Mouse (Mus musculus) adrenal gland (tissue): ENCODE results near the gene Ppp6r3.
"Not testable (repeated sequence)": the region's sequence is repeated elsewhere in the genome, so short reads cannot be mapped to it uniquely, and the experiment has no call there.

Experiments
- intact Hi-C: fragments of 180-260 bp; cut with DNase I; formaldehyde crosslinking; loops from one replicate; pipeline ENCODE4 v1.15.1; 2025

Ppp6r3 gene

DNA sequence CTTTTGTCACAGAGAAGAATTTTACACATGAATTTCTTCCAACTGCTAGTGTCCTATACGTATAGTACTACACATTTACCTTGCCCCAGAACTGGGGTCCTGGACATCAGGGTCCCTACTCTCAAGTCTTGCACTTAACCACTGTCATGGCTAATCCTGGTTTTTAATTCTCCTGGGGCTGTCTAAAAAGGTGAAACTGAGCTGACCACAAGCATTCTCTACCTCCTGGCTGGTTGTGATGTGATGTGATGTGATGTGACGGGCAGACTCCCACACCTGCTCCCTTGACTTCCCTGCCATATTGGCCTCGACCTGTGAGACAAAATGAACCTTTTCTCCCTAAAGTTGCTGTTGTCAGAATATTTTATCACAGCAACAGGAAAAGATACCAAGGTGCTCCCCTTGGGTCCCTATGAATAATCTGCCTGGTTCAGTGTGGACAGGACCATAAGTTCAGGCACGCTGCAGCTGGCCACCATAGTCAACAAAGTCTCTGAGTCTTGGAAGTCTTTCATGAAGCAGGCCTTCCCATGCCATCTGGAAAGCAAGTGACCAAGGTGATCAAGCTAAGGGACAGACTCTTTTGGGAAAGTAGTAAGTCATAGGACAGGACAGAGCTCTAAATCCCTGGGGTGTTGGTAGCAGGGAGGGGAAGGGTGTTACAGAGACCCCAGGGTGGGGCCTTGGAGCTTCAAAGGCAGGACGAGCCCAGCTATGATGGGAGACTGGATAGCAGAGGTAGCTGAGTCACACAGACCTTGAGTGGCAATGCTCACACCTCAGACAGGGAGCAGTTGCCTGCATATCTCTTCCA, 1.1 kb upstream of the Ppp6r3 start:
- intact Hi-C loops, result no loop called here

DNA sequence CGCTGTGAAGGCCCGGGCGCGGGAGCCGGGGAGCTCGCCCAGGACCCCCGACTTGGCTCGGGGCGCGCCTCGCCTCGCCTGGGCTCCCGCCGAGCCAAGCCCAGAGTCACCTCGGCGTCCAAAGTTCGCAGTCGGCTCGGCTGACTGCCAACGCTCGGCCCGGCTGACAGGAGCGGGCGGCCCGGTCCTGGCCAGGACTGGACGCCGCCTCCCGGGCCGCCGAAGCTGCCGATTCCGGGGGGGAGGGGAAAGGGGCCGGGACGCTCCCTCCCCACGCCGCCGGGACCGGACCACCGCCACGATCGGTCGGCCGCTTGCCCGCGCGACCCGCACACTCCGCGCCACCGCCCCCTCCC, 295 bp downstream of the Ppp6r3 start:
- intact Hi-C loops, result no loop called here

DNA sequence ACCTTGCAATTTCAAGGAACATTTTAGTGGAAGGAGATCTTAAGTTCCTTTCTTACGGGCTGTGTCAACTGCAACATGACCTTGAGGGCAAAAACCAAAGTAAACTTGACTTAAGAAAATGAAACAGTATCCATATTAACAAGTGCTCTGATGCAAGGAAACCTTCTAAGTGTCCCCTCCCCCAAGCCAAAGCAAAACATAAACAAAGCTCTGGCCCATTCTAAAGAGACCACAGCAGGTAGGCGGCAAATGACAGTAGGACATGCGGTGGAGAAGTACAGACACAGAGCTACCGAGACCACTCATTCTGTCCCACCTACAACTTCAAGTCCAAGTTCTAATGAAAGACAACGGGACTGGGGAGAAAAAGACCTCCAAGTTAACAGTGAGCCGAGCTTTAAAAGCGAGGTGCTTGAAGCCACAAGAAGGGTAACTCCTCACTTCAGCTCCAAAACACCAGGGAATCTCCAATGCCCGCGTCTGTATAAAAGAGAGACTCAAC, 905 bp downstream of the Ppp6r3 start:
- intact Hi-C loops, result no loop called here

DNA sequence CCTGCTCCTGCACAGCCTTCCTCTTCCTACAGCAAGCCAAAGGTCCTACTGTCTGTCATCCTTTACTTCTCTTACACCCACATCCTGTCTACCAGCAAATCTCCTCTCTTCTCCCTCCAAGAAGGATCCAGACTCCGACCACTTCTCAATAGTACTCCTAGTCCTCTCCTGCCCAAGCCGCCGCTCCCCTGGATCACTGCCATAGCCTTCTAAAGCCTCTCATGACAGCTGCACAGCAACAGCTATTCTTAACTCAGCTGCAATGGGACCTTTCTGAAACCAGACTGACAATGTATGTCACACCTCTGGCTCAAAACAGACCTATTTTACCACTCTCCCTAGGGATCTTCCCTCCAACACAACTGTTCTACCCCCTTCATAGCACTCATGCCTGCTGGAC, 11.2 kb downstream of the Ppp6r3 start:
- intact Hi-C loops, result loop anchor here (10.0 kb wide), 1 partner anchor 50 kb away; no protein-coding TSS in a partner anchor

DNA sequence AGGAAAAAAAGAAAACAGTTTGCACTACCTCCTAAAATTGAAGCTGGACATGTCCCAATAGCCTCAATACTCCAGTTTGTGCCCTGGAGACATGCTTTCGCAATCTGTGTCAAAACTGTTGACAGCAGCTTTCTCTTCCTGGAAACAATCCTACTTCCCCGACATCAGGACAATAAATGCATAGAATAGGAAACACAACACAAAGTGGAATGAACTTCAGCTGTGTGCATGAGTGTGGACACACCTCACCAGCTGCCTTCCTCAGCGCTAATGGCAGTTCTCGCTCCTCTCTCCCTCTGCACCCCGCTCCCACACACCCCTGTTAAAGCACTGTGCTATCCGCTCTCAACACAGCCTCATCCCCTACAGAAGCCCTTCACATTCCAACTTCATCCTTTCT, 12.8 kb downstream of the Ppp6r3 start:
- intact Hi-C loops, result loop anchor here (10.0 kb wide), 1 partner anchor 48 kb away; no protein-coding TSS in a partner anchor

DNA sequence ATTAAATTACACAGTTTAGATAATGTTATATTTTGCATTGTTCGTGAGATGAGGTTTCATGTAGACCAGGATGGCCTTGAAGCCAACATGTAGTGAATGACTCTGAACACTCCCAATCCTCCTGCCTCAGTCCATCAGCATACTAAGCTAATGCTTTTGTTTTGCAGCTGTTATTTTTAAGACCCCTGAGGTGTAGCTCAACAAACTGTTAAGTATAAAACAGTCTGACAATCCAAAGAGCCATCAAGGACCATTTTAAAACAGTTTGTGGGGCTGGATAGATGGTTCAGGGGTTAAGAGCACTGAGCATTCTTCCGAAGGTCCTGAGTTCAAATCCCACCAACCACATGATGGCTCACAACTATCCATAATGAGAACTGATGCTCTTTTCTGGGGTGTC, 13.3 kb downstream of the Ppp6r3 start:
- intact Hi-C loops, result loop anchor here (10.0 kb wide), 1 partner anchor 47 kb away; no protein-coding TSS in a partner anchor

DNA sequence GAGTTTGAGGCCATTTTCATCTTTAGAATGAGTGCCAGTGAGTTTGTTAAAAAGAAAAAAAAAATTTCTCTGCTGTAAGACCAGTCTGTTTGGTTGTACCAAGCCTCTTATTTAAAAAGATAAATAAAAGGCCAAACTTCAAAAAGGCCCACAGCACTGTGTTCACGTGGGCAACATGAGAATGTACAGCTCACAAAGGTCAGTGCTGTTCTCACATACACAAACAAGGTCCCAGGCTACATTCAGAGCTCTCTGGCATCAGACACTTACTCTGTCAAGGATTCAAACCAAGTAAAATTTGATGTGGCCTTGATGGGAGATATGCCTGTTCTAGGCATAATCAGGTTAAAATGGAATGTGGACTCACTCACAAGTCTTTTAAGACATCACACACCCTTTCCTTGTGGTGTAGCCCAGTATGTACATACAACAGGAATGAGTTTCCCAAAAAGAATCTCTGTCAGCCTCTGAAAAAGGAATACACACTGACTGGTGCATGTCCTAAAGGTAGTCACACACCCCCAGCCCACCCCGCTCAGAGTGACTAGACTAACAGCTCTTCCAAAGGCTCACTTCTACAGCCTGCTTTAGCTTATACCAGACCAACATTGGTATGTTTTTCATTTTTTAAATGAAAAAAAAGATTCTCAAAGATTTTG, 19.3 kb downstream of the Ppp6r3 start:
- intact Hi-C loops, result no loop called here

DNA sequence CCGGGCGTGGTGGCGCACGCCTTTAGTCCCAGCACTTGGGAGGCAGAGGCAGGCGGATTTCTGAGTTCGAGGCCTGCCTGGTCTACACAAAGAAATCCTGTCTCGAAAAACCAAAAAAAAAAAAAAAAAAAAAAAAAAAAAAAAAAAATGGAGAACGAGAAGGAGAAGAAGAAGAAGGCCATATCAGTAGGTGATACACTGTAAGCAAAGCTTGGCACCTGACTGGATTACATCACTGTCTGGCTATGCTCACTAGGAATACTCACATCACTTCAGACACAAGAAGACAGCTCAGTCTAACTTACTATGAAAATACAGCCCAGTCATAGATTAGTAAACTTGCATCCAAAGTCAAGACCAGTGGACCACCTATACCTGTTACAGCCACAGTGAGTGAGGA, 20.8 kb downstream of the Ppp6r3 start:
- intact Hi-C loops, result no loop called here

DNA sequence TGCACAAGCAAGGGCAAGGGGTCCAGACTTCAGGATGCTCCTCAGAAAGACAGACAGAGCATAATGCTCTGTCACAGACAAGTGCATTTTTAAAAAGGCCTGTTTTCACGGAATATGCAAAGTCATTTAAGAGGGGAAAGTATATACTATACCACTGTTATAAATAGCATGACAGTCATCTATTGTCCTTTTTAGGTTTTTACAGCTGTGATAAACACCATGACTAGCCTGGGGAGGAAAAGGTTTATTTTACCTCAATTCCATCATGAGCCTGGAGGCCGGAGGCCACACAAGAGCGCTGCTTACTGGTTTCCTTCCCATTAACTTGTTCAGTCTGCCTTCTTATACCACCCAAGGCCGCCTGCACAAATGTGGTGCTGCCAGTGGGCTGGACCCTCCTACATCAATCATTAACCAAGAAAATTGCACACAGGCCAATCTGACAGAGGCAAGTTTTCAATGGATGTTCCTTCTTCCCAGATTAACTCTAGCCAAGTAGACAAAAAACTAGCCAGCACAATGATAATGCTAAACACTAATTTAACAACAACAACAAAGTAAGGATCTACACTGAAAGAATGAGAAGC, 23.9 kb downstream of the Ppp6r3 start:
- intact Hi-C loops, result no loop called here

DNA sequence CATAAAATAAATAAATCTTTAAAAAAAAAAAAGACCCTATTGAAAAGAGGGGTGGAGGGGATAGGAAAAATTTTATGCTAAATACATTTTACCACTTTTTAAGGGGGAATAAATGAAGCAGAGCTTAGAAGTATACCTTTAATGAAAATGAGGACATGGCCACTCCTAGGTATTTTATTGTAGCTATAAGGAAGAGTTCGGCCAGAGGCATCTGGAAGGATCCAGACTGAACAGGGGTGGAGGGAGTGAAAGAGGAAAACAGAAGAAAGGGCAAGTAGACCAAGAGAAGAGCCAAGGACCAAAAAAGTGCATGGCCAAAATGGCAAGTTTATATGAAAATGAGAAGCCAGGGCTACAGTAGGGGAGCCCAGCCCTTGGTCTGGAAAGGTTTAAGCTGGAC, 25.4 kb downstream of the Ppp6r3 start:
- intact Hi-C loops, result no loop called here

DNA sequence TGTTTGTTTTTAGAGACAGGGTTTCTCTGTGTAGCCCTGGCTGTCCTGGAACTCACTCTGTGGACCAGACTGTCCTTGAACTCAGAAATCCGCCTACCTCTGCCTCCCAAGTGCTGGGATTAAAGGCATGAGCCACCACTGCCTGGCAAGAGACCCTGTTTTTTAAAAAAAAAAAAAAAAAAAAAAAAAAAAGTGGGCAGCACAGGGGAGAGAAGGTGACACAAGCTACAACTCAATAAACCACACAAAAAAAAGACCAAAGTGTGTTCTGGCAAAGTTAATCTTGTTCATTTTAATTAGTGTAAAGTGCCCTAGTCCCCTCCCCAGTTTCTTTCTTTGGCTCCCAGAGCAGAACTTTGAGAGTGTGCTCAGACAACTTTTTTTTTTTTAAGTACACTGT, 26.3 kb downstream of the Ppp6r3 start:
- intact Hi-C loops, result no loop called here

DNA sequence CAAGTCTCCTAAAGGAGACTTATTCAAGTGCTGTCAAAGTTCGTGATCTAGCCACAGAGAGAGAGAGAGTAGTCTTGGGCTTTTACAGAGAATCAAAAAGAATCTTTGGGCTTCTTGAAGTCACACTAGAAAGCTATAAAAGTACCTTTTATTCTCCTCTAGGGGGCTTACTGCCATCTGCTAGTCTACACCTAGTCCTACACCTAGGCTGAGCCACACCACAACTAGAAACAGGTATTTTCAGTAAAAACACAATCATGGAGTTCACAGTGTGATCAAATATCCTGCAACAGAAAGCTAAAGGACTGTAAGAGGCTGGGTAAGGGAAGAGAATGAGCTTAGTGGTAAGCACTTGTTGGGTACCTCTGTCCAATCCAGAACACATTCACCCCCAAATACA, 27.2 kb downstream of the Ppp6r3 start:
- intact Hi-C loops, result no loop called here

DNA sequence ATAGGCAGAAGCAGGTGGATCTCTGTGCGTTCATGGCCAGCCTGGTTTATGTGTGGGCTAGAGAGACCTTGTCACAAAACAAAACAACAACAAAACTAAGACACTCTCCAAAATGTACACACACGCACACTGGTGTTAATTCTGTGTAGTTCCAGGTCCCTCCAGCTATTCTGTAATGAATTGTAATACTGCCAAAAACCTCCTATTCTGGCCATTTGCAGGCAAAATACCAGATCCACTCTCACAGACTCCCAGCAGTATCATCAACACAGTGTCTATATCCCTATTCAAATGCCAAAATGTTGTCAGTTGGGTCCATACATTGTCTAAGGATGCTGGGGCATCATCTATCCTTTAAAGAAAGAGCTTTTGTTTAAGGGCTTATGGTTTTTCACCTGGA, 30.6 kb downstream of the Ppp6r3 start:
- intact Hi-C loops, result no loop called here

DNA sequence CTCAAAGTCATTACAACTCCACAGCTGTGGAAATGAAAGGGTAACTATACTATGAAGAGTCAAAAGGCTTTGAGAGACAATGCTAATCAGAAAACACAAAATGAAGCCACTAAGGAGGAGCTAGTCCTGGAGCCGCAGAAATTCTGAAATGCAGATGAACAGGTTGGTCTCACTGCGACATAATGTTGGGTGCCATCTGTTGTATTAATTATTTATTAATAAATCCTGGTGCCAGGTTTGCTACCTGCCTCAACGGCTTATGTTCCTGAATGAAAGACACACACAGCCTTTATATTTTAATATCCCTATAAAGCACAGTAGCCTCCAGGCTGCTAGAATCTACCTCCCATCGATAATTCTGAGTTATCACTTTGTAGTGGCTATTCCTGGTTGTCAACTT, 33.0 kb downstream of the Ppp6r3 start:
- intact Hi-C loops, result no loop called here

DNA sequence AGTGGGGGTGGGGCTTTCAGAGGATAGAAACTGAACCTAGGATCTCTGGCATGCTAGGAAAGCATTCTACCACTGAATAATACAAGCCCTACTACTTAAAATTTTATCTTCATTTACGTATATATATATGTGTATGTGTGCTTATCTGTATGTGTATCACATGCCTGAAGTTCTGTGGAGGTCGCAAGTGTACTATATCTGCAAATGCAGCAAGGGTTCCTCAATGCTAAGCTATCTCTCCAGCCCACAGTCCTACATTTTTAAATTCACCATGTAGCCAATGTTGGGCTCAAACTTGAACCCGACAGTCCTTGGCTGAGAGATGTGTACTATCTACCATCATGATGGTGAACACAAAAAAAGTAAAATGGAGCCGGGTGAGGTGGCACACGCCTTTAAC, 34.6 kb downstream of the Ppp6r3 start:
- intact Hi-C loops, result no loop called here

DNA sequence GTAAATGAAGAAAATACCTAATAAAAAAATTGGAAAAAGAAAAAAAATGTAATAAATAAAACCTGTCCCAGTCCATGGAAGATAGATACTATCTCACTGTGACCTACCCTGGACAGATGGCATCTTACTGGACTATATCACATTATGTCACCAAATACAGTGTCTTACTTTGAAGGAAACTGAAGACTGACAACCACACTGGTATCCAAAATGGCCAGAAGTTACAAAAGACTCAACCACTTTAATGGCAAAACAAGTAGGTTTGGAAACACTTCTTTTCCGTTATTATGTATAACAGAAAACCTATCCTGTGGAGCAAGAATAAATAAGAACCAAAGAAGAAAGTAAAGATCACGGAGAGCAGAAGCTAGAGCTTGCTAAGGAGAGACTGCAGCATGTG, 35.3 kb downstream of the Ppp6r3 start:
- intact Hi-C loops, result no loop called here

DNA sequence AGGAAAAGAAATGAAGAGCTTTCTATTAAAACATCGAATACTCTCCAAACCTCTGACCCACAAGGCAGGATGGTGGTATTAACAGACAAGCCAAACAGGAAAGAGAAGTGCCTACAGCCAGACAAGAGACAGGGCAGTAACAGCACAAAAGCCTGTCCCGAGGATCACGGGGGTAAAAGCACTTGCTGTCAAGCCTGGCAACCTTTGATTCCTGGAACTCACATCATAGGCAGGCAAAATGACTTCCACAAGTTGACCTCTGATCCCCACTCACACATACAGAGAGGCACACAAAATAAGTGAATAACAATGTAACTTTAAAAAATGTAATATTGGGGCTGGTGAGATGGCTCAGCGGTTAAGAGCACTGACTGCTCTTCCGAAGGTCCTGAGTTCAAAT, 36.1 kb downstream of the Ppp6r3 start:
- intact Hi-C loops, result no loop called here

DNA sequence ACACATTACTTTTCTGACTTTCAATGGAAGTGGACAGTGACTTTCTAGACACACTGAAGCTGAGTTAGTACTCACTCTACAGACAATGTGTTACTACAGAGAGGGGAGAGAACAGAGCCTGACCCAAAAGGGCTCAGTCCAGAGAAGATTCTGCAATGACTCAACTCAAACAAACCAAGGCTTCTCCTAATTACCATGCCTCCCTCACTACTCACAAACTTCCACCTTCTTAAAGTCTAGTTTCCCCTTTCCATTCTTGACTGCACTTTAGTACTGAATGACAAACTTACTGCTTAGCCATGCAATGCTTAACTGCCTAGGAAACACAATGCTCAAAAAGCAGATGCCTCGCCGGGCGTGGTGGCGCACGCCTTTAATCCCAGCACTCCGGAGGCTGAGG, 37.9 kb downstream of the Ppp6r3 start:
- intact Hi-C loops, result no loop called here

DNA sequence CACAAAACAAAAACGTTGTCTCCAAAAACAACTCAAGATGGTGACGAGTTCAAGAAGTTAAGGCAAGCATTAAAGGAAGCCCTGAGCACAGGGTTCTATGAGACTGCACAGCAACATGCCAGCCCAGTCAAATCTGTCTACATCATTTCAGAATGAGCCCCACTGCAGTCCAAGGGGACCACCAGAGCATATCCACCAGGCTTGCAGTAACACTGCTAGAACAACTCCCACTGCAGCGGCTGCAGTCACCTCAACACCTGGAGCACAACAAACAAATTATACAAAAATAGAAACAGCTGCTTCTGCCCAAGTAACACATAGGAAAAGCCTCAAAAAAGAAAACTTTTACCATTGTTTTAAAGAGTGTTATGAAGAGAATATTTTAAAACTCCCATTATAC, 40.6 kb downstream of the Ppp6r3 start:
- intact Hi-C loops, result no loop called here

DNA sequence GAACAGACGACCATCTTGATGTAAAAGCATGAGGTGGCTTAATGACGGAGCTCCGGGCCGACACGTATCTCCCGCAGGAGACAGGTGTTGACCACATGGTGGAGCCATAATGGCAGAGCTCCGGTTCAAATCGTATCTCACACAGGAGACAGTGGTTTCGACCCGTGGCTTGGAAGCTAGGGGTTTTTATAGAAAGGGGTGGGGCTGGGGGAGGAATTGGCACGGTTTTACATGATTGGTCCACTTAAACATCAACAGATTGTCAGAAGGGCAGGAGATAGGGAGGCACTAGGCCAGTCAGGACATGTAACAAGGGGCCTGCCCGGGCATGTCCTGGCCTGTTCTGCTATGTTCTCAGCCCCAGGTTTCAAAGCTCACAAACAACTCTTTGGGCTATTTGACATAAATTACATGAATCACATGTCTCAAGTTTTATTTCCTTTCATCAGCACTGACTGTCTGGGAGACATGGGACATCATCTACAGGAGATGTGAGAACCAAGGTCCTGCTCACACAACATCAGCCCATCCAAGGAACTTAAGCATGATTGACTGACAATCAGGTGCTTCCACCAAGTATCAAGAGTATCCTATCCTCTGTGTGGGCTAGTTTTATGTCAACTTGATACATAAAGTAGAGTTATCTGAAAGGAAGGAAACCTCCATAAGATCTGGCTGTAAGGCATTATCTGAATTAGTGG, 42.1 kb downstream of the Ppp6r3 start:
- intact Hi-C loops, result not testable (repeated sequence)

DNA sequence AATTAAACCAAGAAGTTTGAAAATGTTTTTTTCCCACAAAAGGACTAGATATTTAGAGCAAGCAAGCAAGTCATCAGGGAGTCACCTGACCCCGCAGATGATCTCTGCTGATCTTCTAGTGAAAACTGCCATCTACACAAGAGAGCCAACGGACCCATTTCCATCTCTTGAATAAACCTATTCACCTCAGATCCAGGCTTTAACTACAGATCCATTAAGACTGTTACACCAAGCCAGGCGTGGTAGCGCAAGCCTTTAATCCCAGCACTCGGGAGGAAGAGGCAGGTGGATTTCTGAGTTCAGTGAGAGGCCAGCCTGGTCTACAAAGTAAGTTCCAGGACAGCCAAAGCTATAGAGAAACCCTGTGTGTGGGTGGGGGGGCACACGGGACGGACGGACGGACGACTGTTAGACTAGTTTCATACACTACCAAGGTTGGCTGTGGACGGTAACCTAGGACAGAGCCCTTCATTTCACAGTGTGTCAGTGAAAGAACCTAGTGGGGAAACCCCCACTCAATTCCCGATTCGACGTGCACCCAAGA, 42.8 kb downstream of the Ppp6r3 start:
- intact Hi-C loops, result no loop called here

DNA sequence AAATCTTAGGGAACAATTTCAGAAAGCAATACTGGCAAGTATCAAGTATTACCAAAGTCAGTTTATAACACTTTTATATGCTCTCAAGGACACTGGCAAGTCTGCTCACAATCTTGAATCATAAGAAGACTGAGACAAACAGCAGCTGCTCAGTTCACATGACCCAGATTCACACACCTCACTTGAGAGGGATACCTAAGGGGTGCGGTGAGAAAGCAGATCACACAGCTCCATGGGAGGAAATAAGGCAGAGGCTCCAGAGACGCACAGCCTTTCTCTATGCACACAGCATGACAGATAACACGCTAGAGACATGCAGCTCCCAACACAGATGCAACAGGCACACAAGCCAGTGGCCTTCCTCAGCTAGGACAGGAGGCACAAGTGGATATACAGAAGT, 45.8 kb downstream of the Ppp6r3 start:
- intact Hi-C loops, result no loop called here
